Mouse (Mus musculus) fat pad, adult 2 months (tissue): ENCODE results near the gene Slc22a23.

Experiments used
- DNase-seq: peaks from one replicate; pipeline ENCODE4 v3.0.0-alpha.2; 2011; ENCODE audit warnings: low read depth, low spot score; ENCODE audit errors: extremely low read depth

Gene Slc22a23

DNA sequence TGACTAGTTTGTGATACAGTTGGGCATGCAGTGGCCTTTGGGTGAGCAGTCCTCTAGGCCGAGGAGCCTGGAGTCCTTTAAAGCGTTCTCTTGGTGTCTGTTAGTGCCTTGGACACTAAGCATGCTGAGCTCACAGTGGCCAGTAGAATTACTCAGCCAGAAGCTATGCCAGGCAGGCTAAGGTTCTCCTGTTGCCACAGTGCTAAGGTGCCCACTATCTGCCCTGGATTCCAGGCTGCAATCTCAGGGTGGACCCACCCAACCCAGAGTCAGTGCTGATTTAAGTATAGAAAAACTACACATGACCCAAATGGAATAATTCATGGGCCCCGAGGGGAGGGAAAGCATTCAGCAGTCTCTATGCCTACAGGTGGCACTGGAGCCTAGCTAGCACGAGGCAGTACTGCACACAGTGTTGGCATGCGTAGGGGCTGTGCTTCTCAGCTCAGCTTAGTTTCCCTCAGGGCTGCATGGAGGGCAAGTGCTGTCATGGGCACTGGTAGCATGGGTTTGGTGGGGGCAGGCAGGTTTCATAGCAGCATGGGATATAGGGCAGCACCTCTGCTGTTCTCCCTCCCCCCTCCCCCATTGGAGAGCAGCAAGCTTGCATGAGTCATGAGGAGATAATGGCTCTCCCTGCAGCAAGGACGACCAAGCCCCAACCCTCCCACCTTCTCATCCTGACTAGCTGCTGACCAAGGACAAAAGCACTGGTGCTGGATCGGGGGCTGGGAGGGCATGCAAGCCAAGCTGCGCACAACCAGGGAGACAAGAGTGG, 152.4 kb downstream of the Slc22a23 start:
- DNase-seq: no peak

GRCm38 (mm10) chr13:34187571-34187970, 157.4 kb downstream of the Slc22a23 start:
- no peak for DNase-seq

DNA sequence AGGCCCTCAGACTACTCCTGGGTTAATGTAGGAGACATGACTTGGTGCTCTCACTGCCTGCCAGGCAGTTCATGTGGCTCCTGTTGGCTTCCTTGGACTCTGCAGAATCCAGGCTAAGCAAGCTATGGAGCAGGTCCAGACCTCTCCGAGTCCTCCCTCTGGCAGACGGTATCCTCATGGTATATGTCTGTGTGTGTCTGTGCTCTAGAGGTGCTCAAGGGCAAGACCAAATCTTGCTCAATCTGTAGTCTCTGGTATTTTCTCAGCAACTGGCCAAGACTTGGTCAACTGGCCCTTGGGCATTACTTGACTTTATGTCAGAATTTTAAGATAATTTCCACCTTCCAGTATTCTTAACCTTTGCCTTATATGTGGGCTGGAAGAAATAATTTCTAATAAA, 159.6 kb downstream of the Slc22a23 start:
- DNase-seq: peak; percentile 75

- DNase-seq: no peak
These were observed 163.4 kb downstream of the Slc22a23 start for GRCm38 (mm10) chr13:34181624-34182023.

GRCm38 (mm10) chr13:34174025-34174424, 171.0 kb downstream of the Slc22a23 start:
- DNase-seq: no peak

DNA sequence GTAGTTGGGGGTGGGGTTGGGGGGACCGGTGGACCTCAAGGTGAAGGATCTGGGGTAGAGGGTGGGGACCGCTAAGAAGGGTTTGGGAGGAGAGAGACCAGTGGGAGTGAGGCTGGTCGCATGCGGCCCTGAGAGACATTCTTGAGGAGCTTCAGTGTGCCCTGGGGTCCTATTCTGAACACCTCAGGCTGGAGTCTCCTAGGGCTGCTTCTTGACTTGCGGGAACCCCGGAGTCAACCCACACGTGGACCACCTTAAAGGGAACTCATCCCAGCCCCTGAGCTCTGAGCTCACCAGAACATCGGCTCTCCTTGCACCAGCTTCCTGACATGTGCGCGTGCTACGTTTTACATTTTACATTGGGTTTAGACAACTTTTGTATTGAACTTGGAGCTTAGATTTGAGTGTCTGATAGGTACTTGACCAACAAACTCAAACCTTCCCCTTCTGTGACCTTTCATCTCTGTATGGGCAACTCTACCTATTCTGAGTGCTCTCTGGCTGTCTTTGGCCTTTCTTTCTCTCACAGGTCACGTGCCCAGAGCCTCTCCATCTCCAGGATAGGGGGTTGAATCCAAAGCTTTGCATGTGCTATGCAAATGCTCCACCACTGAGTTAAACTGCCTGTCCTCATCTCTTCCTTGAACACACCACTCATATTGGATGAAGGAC, 181.5 kb downstream of the Slc22a23 start:
- no peak for DNase-seq

DNA sequence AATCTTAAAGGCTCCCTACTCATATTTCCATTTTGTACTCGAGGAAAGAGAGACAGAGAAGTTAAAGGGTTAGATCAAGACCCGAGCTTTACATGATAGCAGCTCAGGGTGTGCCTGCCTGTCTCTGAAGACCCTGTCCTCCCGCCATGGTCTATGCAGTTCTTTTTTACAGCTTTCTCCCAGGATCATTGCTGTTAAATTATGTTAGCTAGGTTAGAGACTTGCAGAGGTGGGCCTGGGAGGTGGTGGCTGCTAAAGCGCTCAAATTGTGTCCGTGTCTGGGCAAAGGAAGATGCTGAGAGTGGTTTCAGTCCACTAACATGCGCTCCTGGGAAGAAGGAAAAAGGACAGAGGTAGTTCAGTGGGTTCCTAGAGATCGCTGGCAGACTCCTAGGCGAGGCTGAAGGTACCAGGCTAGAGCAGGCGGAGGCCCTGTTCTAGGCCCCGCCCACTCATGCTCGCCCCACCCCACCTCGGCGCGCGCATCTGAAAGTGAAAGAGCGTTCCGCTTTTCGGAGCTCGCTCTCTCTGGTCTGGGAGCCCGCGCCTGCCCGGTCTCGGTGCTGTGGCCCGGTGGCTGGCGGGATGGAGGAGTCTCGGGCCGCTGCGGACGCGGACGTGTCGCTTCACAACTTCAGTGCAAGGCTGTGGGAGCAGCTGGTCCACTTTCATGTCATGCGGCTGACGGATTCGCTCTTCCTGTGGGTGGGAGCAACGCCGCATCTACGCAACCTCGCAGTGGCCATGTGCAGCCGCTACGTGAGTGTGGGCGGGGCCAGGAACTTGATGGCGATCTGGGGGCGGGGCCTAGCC, 182.3 kb downstream of the Slc22a23 start, which contains the start of gene Psmg4:
Gene Psmg4 (plus strand): TSS at position 474 of the 813 bp plus-strand sequence.
- no peak for DNase-seq

DNA sequence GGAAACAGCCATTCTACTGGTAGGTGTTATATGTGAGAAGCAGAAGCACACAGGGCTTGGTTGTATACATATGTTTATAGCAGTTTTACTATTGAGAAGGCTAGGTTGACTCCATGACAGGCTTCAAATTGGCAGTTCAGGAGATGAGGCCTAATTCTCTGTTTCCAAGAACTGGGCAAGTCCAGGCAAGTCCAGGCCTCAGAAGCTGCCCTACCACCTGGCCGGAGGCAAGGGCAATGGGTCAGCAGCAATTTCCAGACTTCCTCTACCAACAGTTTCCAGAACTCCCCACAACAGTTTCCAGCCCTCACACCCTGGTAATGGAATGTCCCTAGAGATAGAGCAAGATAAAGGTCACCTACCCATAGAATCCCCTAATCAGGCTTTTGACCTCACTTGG, 185.1 kb downstream of the Slc22a23 start:
- DNase-seq: no peak

- no peak for DNase-seq
These were observed 187.3 kb downstream of the Slc22a23 start for GRCm38 (mm10) chr13:34157596-34158157.

DNA sequence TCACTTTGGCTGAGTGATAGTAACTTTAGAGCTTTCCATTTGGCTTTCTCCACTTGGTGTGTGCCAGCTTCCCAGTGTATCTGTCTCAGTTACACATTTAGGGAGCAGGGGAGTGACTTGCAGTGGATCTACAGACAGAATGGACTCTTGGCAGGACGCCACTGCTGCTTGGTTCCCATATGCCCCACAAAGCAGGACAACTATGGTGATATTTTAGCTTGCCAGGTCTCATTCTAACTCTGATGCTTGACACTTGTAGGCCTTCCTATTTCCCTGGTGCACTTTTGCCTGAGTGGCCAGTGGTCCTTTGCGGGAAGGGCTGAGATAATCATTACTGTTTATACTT, 188.2 kb downstream of the Slc22a23 start:
- no peak for DNase-seq

DNA sequence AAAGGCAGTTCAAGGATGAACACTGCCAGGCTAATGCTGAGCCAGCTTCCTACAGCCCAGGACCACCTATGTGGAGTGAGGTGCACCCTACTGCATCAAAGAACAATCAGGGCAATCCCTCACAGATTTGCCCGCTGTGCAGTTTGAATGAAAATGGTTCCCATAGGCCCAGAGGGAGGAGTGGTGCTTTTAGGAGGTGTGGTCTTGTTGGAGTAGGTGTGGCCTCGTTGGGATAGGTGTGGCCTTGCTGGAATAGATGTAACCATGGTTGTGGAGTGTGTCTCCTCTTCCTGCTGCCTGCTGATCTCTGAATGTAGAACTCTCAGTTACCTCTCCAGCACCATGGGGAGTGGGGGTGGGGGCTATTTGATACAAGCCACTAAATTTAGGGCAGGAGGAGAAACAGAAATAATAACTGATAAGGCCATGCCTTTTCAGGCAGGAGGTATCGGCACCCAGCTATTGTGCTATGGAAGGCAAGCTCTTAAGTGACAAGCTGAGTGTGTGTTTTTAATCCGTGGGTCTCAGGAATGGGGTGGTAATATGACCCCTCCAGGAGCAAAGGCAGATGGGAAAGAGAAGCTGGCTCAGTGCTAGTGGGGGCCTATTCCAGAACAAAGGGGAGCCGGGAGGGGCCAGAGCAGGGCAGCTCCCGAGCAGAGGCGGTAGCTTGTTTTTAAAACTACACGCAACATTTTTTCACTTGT, 188.7 kb downstream of the Slc22a23 start:
- no peak for DNase-seq

- DNase-seq: no peak
These were observed 190.1 kb downstream of the Slc22a23 start for GRCm38 (mm10) chr13:34154931-34155272.

GRCm38 (mm10) chr13:34154217-34154930, 190.6 kb downstream of the Slc22a23 start:
- DNase-seq: no peak

- DNase-seq: no peak
These were observed 191.5 kb downstream of the Slc22a23 start for GRCm38 (mm10) chr13:34153254-34154011.

DNA sequence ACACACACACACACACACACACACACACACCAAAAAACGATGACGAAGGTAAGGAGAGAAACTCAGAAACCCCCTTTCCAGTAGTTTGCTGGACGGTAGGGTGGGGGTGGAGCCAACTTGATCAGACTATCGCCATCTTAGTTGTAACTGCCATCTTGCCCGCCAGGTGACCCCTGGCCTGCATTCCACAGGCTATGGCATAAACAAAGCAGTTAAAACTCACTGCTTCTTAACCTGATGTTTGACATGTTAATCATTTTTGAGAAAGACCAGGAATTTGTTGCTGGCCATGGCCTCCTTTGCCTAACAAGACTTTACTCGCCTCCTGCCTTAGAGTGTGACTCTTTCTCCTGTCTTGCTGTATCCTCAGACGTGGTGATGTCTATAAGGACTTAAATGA, 192.3 kb downstream of the Slc22a23 start:
- DNase-seq: no peak

DNA sequence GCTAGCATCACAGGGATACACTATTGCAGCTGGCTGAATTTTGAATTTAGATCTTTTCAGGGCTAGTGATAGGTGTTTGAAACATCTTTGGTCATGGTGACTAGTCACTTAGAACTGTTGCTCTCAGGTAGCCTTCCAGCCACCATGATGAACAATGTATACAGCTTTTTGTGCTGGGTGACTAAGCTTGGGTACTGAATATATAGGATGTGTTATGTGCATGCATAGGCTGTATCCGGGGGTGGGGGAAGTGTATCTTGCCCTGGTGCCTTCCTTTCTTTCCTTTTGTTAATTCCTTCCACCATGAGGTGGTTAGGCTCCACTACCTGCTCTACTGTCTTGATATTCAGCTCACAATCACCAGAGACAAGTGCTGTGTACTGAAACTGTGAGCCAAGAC, 193.6 kb downstream of the Slc22a23 start:
- no peak for DNase-seq

GRCm38 (mm10) chr13:34150271-34151027, 194.5 kb downstream of the Slc22a23 start:
- no peak for DNase-seq

GRCm38 (mm10) chr13:34149463-34150176, 195.4 kb downstream of the Slc22a23 start:
- DNase-seq: no peak
